Mouse (Mus musculus) lung, embryonic 15.5 days (tissue): Measurements from ENCODE around the gene Map1b. TPM values are rescaled to one million over a fixed set of nuclear protein-coding genes. Genes with fewer than 3 reads are reported as not detected.

Source experiments
- ATAC-seq: fragments of 200-750 bp; cut with Nextera tagmentation; 2 replicates; pipeline ENCODE4 v1.8.0; 2017; ENCODE audit warnings: moderate number of reproducible peaks, borderline replicate concordance; ENCODE audit not compliant: low FRiP score, low TSS enrichment; ENCODE audit errors: extremely low read depth
- H3K27ac ChIP-seq: fragments of 300-500 bp; sonication (generic); 2 replicates; pipeline ENCODE4 v1.5.1; 2015; ENCODE audit warnings: moderate library complexity, mild to moderate bottlenecking, inconsistent platforms
- H3K27me3 ChIP-seq: fragments of 300-500 bp; sonication (generic); 2 replicates; pipeline ENCODE4 v1.6.1; 2015; ENCODE audit warnings: inconsistent platforms
- H3K36me3 ChIP-seq: fragments of 300-500 bp; sonication (generic); 2 replicates; pipeline ENCODE4 v1.6.1; 2015; ENCODE audit warnings: inconsistent platforms
- H3K4me1 ChIP-seq: fragments of 300-500 bp; sonication (generic); 2 replicates; pipeline ENCODE4 v1.6.1; 2015; ENCODE audit warnings: inconsistent platforms
- H3K4me2 ChIP-seq: fragments of 300-500 bp; sonication (generic); 2 replicates; pipeline ENCODE4 v1.6.1; 2015; ENCODE audit warnings: inconsistent platforms, mild to moderate bottlenecking, moderate library complexity
- H3K4me3 ChIP-seq: fragments of 300-500 bp; sonication (generic); 2 replicates; pipeline ENCODE4 v1.5.1; 2015; ENCODE audit warnings: mild to moderate bottlenecking, inconsistent platforms
- H3K9ac ChIP-seq: fragments of 300-500 bp; sonication (generic); 2 replicates; pipeline ENCODE4 v1.6.1; 2015; ENCODE audit warnings: inconsistent platforms
- H3K9me3 ChIP-seq: fragments of 300-500 bp; sonication (generic); 2 replicates; pipeline ENCODE4 v1.6.1; 2016; ENCODE audit warnings: inconsistent platforms
- WGBS: fragments of 180-500 bp; shearing (Covaris S2); methylation state at CpG from one replicate; pipeline ENCODE4 v1.1.7; 2015; 5-methylcytosine and 5-hydroxymethylcytosine counted together
- polyA plus RNA-seq: library from polyadenylated mRNA; unstranded; fragments of >200 nt; fragmentation: Nextera tagmentation; extraction: Ambion mirVana; gene quantifications from 2 replicates; pipeline ENCODE4 v1.2.1, GENCODE M21; 2015

Map1b gene
- polyA plus RNA-seq, 1 experiment from 2014 or later: 76.4 TPM

- H3K36me3 ChIP-seq: no peaks in the 10 kb centered on the region
- WGBS: 84% methylated on average over 3 of the region's 3 CpGs
These were observed 124.9 kb downstream of the Map1b start for GRCm38 (mm10) chr13:99391417-99391816.

DNA sequence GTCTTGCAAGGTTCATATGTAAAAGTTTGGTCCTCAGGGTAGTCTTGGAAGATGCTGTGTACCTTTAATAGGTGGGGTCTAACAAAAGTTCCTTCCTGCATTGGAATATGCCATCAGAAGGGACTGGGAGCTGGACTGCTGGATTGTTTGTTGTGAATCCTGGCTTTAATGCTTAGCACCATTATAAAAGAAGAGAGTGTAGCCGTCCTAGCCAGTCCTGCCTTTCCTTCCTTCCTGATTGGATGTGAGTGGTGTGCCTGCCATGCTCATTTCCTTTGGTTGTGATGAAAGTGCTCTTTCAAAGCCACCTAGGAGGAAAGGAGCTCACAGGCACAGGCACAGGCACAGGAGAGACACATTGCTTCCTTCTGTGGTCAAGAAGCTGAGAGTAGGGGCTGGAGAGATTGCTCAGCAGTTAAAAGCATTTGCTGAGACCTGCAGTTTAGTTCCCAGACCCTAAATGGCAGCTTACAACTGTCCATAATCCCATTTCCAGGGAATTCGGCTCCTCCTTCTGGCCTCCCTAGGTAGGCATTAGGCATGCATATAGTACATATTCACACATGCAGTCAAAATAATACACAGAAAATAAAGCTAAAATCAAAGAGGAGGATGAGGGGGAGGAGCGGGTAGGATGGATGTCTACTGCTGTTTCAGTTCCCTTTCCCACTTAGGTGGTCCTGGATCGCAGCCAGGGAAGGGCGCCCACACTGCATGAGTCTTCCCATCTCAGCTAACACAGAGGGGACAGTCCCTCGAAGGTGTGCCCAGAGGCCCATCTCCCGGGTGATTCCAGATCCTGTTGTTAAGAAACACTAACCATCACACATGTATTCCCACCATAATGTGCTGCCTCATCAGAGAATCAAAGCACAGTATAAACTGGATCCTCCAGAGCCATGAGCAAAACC lies 128.2 kb downstream of the Map1b start:
- Histone ChIP-seq H3K9ac (no peak overlapping the region), H3K27me3 (no peaks in the 10 kb centered on the region), H3K4me3 (no peak overlapping the region), H3K36me3 (no peaks in the 10 kb centered on the region), H3K9me3 (no peaks in the 10 kb centered on the region), H3K4me1 (no peaks in the 10 kb centered on the region), H3K27ac (0 out of 2 replicates have a peak overlapping the region, but pooled peaks have one; percentile 6), H3K4me2 (no peak overlapping the region)
- ATAC-seq: no peak
- 71% methylated on average over 7 of the region's 7 CpGs for WGBS

More at GRCm38 (mm10) chr13:99391417-99391816, 124.9 kb downstream of the Map1b start:
- no peaks in the 10 kb centered on the region for H3K9me3 ChIP-seq
- no peak overlapping the region for H3K9ac ChIP-seq
- H3K4me1 ChIP-seq: peaks cover 4% of the 10 kb centered on the region; the same call in 1 of the 2 replicates
- no peak overlapping the region for H3K27ac ChIP-seq
- no peak for ATAC-seq
- no peaks in the 10 kb centered on the region for H3K27me3 ChIP-seq
- no peak overlapping the region for H3K4me3 ChIP-seq
- H3K4me2 ChIP-seq: no peak overlapping the region

DNA sequence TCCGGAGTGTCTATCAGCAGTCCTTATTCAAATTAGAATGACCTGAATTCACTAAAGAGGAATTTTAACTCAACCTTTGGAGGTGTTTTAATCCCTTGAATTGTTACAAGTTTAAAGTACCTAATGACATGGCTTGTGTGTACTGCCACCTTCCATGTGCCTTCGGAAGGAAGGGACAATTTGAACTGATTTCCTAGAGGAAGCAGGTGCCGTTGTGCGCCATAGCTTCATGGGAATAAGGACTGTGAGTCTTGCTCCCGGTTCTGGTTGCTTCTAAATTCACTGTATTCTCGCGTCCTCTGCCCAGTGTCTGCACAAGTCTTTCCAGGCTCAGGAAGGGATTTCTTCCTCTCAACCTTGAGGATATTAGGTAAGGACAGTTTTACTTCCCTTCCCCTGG lies 130.0 kb downstream of the Map1b start:
- no peaks in the 10 kb centered on the region for H3K27me3 ChIP-seq
- no peaks in the 10 kb centered on the region; the same call in 1 of the 2 replicates for H3K36me3 ChIP-seq
- WGBS: 75% methylated on average over 7 of the region's 7 CpGs
- H3K27ac ChIP-seq: no peak overlapping the region; the same call in 1 of the 2 replicates
- ATAC-seq: no peak
- H3K4me1 ChIP-seq: no peaks in the 10 kb centered on the region
- H3K9me3 ChIP-seq: no peaks in the 10 kb centered on the region
- no peak overlapping the region for H3K4me3 ChIP-seq
- no peak overlapping the region for H3K4me2 ChIP-seq
- H3K9ac ChIP-seq: no peak overlapping the region

DNA sequence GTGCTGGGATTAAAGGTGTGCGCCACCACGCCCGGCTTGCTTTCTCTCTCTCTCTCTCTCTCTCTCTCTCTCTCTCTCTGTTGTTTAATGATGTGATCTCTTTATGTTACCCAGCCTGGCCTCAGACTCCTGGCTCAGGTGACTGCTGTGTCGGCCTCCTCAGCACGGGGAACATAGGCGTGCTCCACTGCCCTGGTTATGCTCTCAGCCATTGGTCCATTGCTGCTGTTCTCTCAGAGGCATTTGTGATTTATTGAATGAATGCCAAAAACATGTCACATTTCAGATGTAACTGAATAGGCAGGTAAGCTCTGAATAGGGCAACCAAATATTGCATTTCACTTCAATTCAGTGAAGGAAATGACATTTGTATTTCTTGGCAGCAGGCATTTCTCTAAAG lies 130.4 kb downstream of the Map1b start:
- Histone ChIP-seq H3K9ac (no peak overlapping the region), H3K4me2 (no peak overlapping the region), H3K36me3 (peaks cover 2% of the 10 kb centered on the region; the same call in 1 of the 2 replicates), H3K27me3 (no peaks in the 10 kb centered on the region), H3K27ac (no peak overlapping the region), H3K9me3 (no peaks in the 10 kb centered on the region), H3K4me3 (no peak overlapping the region), H3K4me1 (no peaks in the 10 kb centered on the region)
- ATAC-seq: no peak
- 85% methylated on average over 6 of the region's 6 CpGs for WGBS

GRCm38 (mm10) chr13:99384555-99385203 lies 131.7 kb downstream of the Map1b start:
- no peak overlapping the region for H3K4me3 ChIP-seq
- H3K9ac ChIP-seq: no peak overlapping the region
- no peak overlapping the region for H3K4me2 ChIP-seq
- WGBS: 70% methylated on average over 7 of the region's 7 CpGs
- no peaks in the 10 kb centered on the region for H3K4me1 ChIP-seq
- ATAC-seq: no peak
- H3K27ac ChIP-seq: no peak overlapping the region
- no peaks in the 10 kb centered on the region for H3K27me3 ChIP-seq
- no peaks in the 10 kb centered on the region for H3K9me3 ChIP-seq
- peaks cover 2% of the 10 kb centered on the region; the same call in 1 of the 2 replicates for H3K36me3 ChIP-seq

GRCm38 (mm10) chr13:99382373-99382772 lies 134.0 kb downstream of the Map1b start:
- no peak for ATAC-seq
- no peak overlapping the region for H3K4me2 ChIP-seq
- no peak overlapping the region for H3K4me3 ChIP-seq
- peaks cover 2% of the 10 kb centered on the region; the same call in 1 of the 2 replicates for H3K36me3 ChIP-seq
- no peaks in the 10 kb centered on the region for H3K4me1 ChIP-seq
- no peak overlapping the region for H3K27ac ChIP-seq
- H3K27me3 ChIP-seq: no peaks in the 10 kb centered on the region
- H3K9me3 ChIP-seq: no peaks in the 10 kb centered on the region
- no peak overlapping the region for H3K9ac ChIP-seq
- WGBS: 58% methylated on average over 6 of the region's 6 CpGs

- Histone ChIP-seq H3K9ac (no peak overlapping the region), H3K4me3 (no peak overlapping the region), H3K27ac (no peak overlapping the region), H3K4me1 (no peaks in the 10 kb centered on the region), H3K9me3 (no peaks in the 10 kb centered on the region), H3K36me3 (peaks cover 2% of the 10 kb centered on the region; the same call in 1 of the 2 replicates), H3K4me2 (no peak overlapping the region), H3K27me3 (no peaks in the 10 kb centered on the region)
- ATAC-seq: no peak
- WGBS: 90% methylated on average over 1 of the region's 1 CpGs
These were observed 138.1 kb downstream of the Map1b start for GRCm38 (mm10) chr13:99378223-99378622.

GRCm38 (mm10) chr13:99377055-99377454 lies 139.3 kb downstream of the Map1b start:
- Histone ChIP-seq H3K9ac (no peak overlapping the region), H3K9me3 (no peaks in the 10 kb centered on the region), H3K36me3 (peaks cover 2% of the 10 kb centered on the region; the same call in 1 of the 2 replicates), H3K4me3 (no peak overlapping the region), H3K4me1 (no peaks in the 10 kb centered on the region), H3K27ac (no peak overlapping the region), H3K4me2 (no peak overlapping the region), H3K27me3 (no peaks in the 10 kb centered on the region)
- ATAC-seq: no peak
- WGBS: 46% methylated on average over 6 of the region's 6 CpGs

- ATAC-seq: no peak; the same call in 1 of the 2 replicates
- H3K9ac ChIP-seq: no peak overlapping the region
These were observed 140.8 kb downstream of the Map1b start for GRCm38 (mm10) chr13:99375550-99375949.

DNA sequence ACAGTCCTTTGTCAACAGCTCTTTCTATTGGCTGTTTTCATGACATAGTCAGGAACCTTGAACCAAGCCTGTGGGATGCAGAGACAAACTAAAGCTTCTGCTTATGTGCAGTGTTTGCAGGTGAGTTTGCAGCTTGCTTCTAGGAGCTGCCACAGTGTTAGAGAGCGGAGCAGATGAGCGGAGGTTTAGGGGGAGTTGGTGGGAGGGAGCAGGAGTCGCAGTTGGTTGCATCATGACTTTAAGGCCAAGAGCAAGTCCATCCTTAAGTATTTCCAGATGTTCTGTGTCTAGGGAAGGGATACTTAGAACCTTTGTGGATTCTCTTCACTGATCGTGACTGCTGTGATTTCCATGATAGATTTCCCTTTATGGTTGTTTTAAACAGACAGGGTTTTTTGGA lies 142.1 kb downstream of the Map1b start:
- WGBS: 64% methylated on average over 4 of the region's 4 CpGs
- H3K9ac ChIP-seq: no peak overlapping the region
- H3K27ac ChIP-seq: no peak overlapping the region
- H3K9me3 ChIP-seq: no peaks in the 10 kb centered on the region
- ATAC-seq: no peak
- H3K4me2 ChIP-seq: no peak overlapping the region
- H3K27me3 ChIP-seq: no peaks in the 10 kb centered on the region
- no peak overlapping the region for H3K4me3 ChIP-seq
- no peaks in the 10 kb centered on the region for H3K4me1 ChIP-seq
- no peaks in the 10 kb centered on the region for H3K36me3 ChIP-seq

More at GRCm38 (mm10) chr13:99375550-99375949, 140.8 kb downstream of the Map1b start:
- Histone ChIP-seq H3K4me2 (no peak overlapping the region), H3K27me3 (no peaks in the 10 kb centered on the region), H3K4me3 (no peak overlapping the region), H3K27ac (no peak overlapping the region), H3K9me3 (no peaks in the 10 kb centered on the region), H3K36me3 (no peaks in the 10 kb centered on the region), H3K4me1 (no peaks in the 10 kb centered on the region)
- 37% methylated on average over 6 of the region's 6 CpGs for WGBS

- 77% methylated on average over 7 of the region's 7 CpGs for WGBS
- Histone ChIP-seq H3K9me3 (no peaks in the 10 kb centered on the region), H3K27ac (no peak overlapping the region), H3K9ac (no peak overlapping the region), H3K4me3 (no peak overlapping the region), H3K4me1 (no peaks in the 10 kb centered on the region), H3K4me2 (no peak overlapping the region), H3K36me3 (no peaks in the 10 kb centered on the region), H3K27me3 (no peaks in the 10 kb centered on the region)
- ATAC-seq: no peak
These were observed 142.7 kb downstream of the Map1b start for GRCm38 (mm10) chr13:99373684-99374083.
